Mouse (Mus musculus) heart, embryonic 16.5 days (tissue): ENCODE results near the gene Slc35b2. TPM values are rescaled to one million over a fixed set of nuclear protein-coding genes. Genes with fewer than 3 reads are reported as not detected.

Source experiments
- ATAC-seq: fragments of 200-750 bp; cut with Nextera tagmentation; replicated peaks from 2 replicates; pipeline ENCODE4 v1.8.0; 2017; ENCODE audit warnings: moderate number of reproducible peaks; ENCODE audit not compliant: insufficient read depth, low FRiP score; ENCODE audit errors: extremely low read depth
- H3K27ac ChIP-seq: fragments of 300-500 bp; sonication (generic); 2 replicates; pipeline ENCODE4 v1.5.1; 2014; ENCODE audit warnings: mild to moderate bottlenecking, low read length, control low read depth, moderate library complexity
- H3K27me3 ChIP-seq: fragments of 300-500 bp; sonication (generic); 2 replicates; pipeline ENCODE4 v1.6.1; 2014; ENCODE audit warnings: low read length, mixed read lengths; ENCODE audit not compliant: control insufficient read depth, insufficient read depth
- H3K36me3 ChIP-seq: fragments of 300-500 bp; sonication (generic); 2 replicates; pipeline ENCODE4 v1.6.1; 2014; ENCODE audit not compliant: control insufficient read depth, insufficient read depth
- H3K4me1 ChIP-seq: fragments of 300-500 bp; sonication (generic); 2 replicates; pipeline ENCODE4 v1.6.1; 2014; ENCODE audit warnings: low read length, mixed read lengths; ENCODE audit not compliant: control insufficient read depth, insufficient read depth
- H3K4me2 ChIP-seq: fragments of 300-500 bp; sonication (generic); 2 replicates; pipeline ENCODE4 v1.6.1; 2014; ENCODE audit warnings: low read depth, mild to moderate bottlenecking, control low read depth, low read length
- H3K4me3 ChIP-seq: fragments of 300-500 bp; sonication (generic); 2 replicates; pipeline ENCODE4 v1.5.1; 2014; ENCODE audit warnings: mild to moderate bottlenecking, control low read depth, low read length
- H3K9ac ChIP-seq: fragments of 300-500 bp; sonication (generic); 2 replicates; pipeline ENCODE4 v1.6.1; 2014; ENCODE audit warnings: low read length, control low read depth
- H3K9me3 ChIP-seq: fragments of 300-500 bp; sonication (generic); replicated peaks from 2 replicates; pipeline ENCODE4 v1.6.1; 2016; ENCODE audit warnings: low read length; ENCODE audit not compliant: control insufficient read depth
- WGBS: fragments of 180-500 bp; shearing (Covaris S2); extraction: QIAGEN DNeasy Blood & Tissue Kit; methylation state at CpG from one replicate; pipeline ENCODE4 v1.1.7; 2014; 5-methylcytosine and 5-hydroxymethylcytosine counted together
- polyA plus RNA-seq: library from polyadenylated mRNA; unstranded; fragments of >200 nt; fragmentation: Nextera tagmentation; extraction: Ambion mirVana; gene quantifications from 2 replicates; pipeline ENCODE4 v1.2.1, GENCODE M21; 2015

The Slc35b2 gene
- polyA plus RNA-seq, 1 experiment from 2014 or later = 89.4 TPM

DNA sequence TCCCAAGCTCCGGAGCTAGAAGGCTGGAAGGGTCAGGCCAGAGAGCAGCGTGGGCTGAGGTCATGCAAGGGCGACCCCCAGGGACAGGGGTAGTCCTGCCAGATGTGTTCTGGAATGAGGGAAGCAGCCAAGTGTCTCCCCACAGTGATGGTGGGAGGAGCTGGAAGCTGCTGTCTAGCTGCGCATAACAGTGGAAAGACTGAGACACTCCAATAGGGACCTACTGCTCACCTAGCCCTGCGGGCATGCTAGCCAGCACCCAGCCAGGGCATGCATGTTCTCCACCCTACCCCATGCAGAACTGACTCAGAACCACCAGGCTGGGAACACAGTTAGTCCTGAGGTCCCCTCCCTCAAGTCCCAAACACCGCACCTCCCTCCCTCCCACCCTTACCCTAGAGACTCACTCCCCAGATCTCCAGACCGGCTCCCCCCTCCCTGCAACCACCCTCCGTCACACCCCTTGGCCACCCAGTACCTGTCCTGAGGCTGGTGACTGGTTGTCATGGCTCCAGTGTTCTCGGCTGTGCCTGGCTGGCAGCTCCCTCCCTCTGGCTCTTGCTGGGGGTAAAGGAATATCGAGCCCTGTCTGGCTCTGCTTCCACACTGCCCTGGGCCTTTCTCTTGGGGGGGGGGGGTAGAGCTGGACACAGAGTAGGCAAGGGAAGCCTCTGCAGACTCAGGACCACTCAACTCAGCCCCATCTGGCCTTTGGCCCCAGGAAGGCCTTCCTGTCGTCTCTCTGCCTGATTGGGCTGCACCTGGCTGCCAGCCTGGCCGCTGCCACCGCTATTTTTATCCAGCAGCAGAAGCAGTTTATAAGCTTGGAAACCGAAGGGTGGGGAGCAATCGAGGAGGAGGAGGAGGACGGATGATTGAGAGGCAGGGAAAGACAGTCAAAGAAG lies 28.3 kb downstream of the Slc35b2 start:
- Histone ChIP-seq H3K9ac (peak overlapping the region; percentile 68), H3K27ac (peak overlapping the region; percentile 86), H3K4me3 (peak overlapping the region; percentile 29), H3K9me3 (no peaks in the 10 kb centered on the region), H3K4me2 (peak overlapping the region; percentile 100), H3K27me3 (no peaks in the 10 kb centered on the region), H3K36me3 (peaks cover 25% of the 10 kb centered on the region), H3K4me1 (peaks cover 54% of the 10 kb centered on the region)
- peak; percentile 6; the same call in 1 of the 2 replicates for ATAC-seq
- WGBS = 35% methylated on average over 16 of the region's 16 CpGs

DNA sequence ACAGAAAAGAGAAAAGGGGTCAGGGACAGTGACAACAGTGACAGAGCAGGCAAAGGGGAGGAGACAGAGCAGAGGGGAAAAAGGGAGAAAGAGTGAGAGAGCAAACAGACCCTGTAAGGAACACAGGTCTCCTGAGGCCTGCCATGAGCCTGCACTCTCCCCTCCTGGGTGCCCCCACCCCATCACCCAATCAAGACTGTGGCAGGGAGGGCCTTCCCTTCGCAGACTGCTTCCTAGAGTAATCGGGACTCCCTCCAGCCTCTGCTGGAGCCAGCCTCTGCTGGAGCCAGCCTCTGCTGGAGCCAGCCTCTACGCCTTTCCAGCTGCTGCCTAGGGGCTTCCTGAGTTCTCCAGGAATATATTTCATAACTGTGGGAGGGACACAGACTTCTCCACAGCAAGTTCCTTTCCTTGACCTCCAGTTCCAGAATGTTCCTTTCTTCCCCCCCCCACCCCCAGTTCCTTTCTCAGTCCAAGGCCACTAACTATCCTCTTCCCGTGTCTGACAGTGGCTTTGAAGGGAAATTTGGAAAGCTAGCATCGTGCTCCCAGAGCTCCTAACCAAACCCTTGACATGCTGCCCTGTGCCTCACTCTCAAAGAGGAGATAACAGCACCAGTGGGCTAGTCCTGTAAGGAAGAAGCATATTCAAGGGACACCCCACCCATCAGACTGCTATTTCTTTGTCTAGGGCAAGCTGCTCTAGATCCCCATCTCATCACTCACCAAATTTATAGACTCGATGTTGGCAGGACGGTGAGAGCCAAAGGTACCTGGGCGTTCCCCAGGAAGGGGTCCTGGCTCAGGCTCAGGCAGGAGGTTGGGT lies 29.1 kb downstream of the Slc35b2 start:
- H3K9me3 ChIP-seq = no peaks in the 10 kb centered on the region
- H3K4me1 ChIP-seq = peaks cover 56% of the 10 kb centered on the region
- peak overlapping the region; percentile 80 for H3K4me3 ChIP-seq
- no peaks in the 10 kb centered on the region for H3K27me3 ChIP-seq
- peak overlapping the region; percentile 100 for H3K4me2 ChIP-seq
- H3K36me3 ChIP-seq = peaks cover 19% of the 10 kb centered on the region
- peak overlapping the region; percentile 86 for H3K27ac ChIP-seq
- 40% methylated on average over 8 of the region's 8 CpGs for WGBS
- H3K9ac ChIP-seq = peak overlapping the region; percentile 68
- no peak for ATAC-seq

DNA sequence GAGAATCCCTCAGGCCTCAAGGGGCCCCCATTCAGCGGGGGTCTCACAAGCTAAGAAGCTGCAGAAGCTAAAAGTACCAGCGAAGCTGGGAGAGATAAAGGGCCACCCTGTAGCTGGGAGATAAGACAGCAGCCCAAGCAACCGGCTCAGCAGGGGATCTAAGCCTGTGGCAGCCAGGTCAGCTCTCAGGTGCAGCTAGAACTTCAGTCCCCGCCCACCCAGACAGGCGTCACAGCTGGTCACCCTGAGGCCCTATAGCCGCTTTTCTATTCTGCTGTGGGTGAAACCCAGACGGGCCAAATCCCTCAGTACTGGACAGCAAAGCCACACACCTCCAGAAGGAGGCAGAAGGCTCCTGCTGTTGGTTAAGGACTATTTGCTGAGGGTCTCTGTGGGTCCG lies 29.8 kb downstream of the Slc35b2 start:
- Histone ChIP-seq H3K4me1 (peaks cover 56% of the 10 kb centered on the region), H3K4me3 (peak overlapping the region; percentile 80), H3K9me3 (no peaks in the 10 kb centered on the region), H3K9ac (peak overlapping the region; percentile 30), H3K27ac (peak overlapping the region; percentile 86; the same call in 1 of the 2 replicates), H3K36me3 (peaks cover 14% of the 10 kb centered on the region), H3K27me3 (no peaks in the 10 kb centered on the region), H3K4me2 (peak overlapping the region; percentile 100)
- WGBS = 40% methylated on average over 8 of the region's 8 CpGs
- no peak for ATAC-seq

DNA sequence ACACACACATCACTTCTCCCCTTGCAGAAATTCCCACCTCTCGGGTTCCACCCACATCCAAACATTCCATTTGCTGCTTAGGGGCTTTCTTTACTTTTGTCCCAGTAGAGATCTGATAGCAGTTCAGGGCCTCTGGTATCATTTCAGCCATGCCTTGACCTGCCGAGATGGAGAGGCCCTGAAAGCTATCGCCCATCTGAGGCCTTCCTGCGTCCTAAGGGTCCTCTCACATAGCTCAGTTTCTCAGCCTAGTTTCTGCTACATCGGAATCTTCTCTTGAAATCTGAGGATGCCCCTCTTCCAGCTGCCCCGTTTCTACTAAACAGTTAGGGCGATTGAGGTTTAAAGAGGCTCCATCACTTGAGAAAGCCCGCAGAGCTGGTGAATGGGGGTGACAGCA lies 30.5 kb downstream of the Slc35b2 start:
- Histone ChIP-seq H3K27me3 (no peaks in the 10 kb centered on the region), H3K9me3 (no peaks in the 10 kb centered on the region), H3K4me1 (peaks cover 60% of the 10 kb centered on the region), H3K9ac (peak overlapping the region; percentile 92), H3K36me3 (peaks cover 8% of the 10 kb centered on the region), H3K27ac (no peak overlapping the region), H3K4me3 (peak overlapping the region; percentile 80), H3K4me2 (peak overlapping the region; percentile 100)
- 48% methylated on average over 8 of the region's 8 CpGs for WGBS
- ATAC-seq = no peak

DNA sequence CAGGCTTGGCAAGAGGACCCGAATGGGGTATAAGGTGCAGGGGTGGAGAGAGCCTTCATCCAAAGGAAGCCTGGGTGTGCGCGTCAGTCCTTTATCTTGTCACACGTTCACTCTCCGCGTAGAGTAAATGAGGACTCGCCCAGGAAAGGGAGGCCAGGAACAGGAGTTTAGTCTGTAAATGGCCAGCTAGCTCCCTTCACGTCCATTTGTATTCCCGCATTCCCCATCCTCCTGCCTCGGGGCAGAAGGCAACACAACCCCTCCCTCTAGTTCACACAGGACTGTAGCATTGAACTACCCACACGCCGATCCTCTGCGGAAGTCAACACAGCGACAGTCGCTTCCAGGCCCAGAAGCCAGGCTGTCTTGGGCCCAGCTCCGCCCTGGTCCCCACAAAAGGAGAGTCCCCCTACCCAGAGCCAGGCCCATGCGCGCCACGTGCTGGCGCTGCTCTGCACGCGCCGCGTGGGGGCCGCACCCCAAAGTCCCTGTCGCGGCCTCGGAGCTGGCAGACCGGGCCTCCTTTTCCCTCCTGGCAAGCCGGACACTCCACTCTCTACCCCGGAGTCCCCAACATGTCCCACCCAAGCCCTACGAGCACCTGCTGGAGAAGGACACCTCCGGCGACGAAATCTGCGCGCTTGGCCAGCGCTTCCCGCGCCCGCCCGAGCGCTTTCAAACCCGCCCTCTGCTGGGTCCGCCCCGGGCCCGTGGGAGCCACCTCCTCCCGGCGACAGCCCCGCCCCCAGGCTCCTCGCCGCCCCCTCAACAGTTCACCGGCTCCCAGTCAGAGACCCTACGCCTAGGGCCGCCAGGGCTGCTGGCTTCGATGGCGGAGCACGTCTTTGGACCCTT lies 31.4 kb downstream of the Slc35b2 start:
- under 1% methylated on average over 58 of the region's 58 CpGs for whole genome bisulfite sequencing
- peak; percentile 74 for ATAC-seq
- no peaks in the 10 kb centered on the region for H3K27me3 ChIP-seq
- H3K4me2 ChIP-seq = peak overlapping the region; percentile 100
- peak overlapping the region; percentile 92 for H3K9ac ChIP-seq
- peaks cover 65% of the 10 kb centered on the region for H3K4me1 ChIP-seq
- peak overlapping the region; percentile 80 for H3K4me3 ChIP-seq
- H3K27ac ChIP-seq = peak overlapping the region; percentile 80
- H3K36me3 ChIP-seq = 0 out of 2 replicates have a peak, but pooled peaks cover 2% of the 10 kb centered on the region
- no peaks in the 10 kb centered on the region for H3K9me3 ChIP-seq

DNA sequence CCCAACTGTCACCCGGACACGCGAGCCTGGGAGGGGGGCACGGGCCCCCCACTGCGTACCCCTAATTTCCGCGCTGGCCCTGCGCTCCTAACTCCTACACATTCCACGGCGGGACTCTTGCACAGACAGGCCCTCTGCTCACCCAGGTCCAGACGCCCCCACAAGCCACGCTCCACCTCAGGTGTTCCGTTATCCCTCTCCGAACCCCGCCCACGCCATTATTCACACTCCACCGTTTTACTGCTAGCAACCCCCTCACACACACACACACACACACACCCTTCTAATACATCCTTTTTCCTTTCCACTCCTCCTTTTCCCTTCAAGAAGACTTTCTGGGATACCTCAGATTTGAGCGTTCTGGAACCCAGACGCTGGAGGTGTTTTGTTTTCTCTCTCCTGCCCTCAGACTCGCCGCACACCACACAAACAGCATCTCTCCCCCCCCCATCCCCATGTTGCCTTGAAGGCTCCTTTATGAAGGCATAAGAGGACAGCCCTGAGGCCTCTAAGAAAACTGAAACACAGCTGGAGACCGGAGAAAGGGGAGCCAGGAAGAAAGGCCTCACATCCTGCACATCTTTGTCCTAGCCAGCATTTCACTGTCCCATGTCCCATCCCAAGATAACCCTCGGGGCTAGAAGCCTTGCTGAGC lies 32.2 kb downstream of the Slc35b2 start:
- Histone ChIP-seq H3K27ac (peak overlapping the region; percentile 80), H3K4me2 (peak overlapping the region; percentile 100), H3K4me1 (peaks cover 65% of the 10 kb centered on the region), H3K36me3 (0 out of 2 replicates have a peak, but pooled peaks cover 2% of the 10 kb centered on the region), H3K27me3 (no peaks in the 10 kb centered on the region), H3K4me3 (peak overlapping the region; percentile 80), H3K9ac (peak overlapping the region; percentile 92), H3K9me3 (no peaks in the 10 kb centered on the region)
- ATAC-seq = peak; percentile 2; the same call in 1 of the 2 replicates
- WGBS = 18% methylated on average over 22 of the region's 23 CpGs

DNA sequence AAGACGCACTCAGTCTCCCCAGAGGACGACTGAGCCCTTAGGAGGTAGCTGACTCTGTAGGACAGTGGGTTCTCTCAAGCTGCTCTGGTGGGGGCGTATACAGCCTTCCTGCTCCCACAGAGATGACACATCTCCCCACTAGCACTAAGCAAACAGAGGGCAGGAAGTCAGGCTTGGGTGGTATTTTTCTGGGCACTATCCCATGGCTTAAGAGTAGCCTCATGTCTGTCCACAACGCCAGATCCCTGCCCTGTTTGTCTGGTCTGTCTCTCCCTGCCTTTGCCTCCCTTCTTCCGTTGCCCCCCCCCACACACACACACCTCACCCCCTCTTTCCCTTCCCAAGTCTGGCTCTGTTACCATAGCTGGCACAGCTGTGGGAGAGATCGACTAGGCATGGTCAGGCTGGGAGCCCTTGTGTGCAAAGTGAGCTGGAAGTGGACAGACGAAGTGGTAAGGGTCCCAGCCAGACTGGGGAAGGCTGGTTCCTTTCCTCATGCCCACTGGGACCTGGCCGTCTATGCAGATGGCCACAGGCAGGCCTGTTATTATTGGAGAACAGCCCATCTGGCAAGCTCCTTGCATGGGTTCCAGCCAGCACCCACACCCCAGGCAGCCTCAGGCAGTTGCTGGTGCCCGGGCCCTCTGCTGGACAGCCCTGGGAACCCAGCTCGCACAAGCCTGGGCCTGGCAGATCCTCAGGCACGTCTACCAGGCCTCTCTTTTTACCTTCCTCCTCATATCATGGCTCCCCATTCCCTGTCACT lies 33.1 kb downstream of the Slc35b2 start:
- Histone ChIP-seq H3K9ac (peak overlapping the region; percentile 26; the same call in 1 of the 2 replicates), H3K4me2 (no peak overlapping the region), H3K4me1 (peaks cover 60% of the 10 kb centered on the region), H3K9me3 (no peaks in the 10 kb centered on the region), H3K27ac (peak overlapping the region; percentile 80), H3K36me3 (no peaks in the 10 kb centered on the region), H3K4me3 (no peak overlapping the region), H3K27me3 (no peaks in the 10 kb centered on the region; the same call in 1 of the 2 replicates)
- ATAC-seq = peak; percentile 24; the same call in 1 of the 2 replicates
- WGBS = 35% methylated on average over 11 of the region's 11 CpGs
